Mouse (Mus musculus) embryonic facial prominence, embryonic 13.5 days (tissue): Measurements from ENCODE around the gene Snx3. TPM values are rescaled to one million over a fixed set of nuclear protein-coding genes. Genes with fewer than 3 reads are reported as not detected.
A peak's percentile ranks its signal among the peaks of the same experiment; 100 is the strongest.

ENCODE experiments used
- ATAC-seq: fragments of 200-750 bp; cut with Nextera tagmentation; 2 replicates; pipeline ENCODE4 v1.8.0; 2017; ENCODE audit warnings: low read depth; ENCODE audit not compliant: insufficient number of reproducible peaks, insufficient read depth, low FRiP score, low TSS enrichment
- H3K27ac ChIP-seq: fragments of 300-500 bp; sonication (generic); 2 replicates; pipeline ENCODE4 v1.5.1; 2015; ENCODE audit warnings: moderate library complexity, mild to moderate bottlenecking, inconsistent platforms
- H3K27me3 ChIP-seq: fragments of 300-500 bp; sonication (generic); 2 replicates; pipeline ENCODE4 v1.6.1; 2015; ENCODE audit warnings: mild to moderate bottlenecking, inconsistent platforms
- H3K36me3 ChIP-seq: fragments of 300-500 bp; sonication (generic); 2 replicates; pipeline ENCODE4 v1.6.1; 2015; ENCODE audit warnings: mild to moderate bottlenecking, inconsistent platforms
- H3K4me1 ChIP-seq: fragments of 300-500 bp; sonication (generic); 2 replicates; pipeline ENCODE4 v1.6.1; 2015; ENCODE audit warnings: inconsistent platforms
- H3K4me2 ChIP-seq: fragments of 300-500 bp; sonication (generic); 2 replicates; pipeline ENCODE4 v1.6.1; 2015; ENCODE audit warnings: moderate library complexity, mild to moderate bottlenecking, inconsistent platforms
- H3K4me3 ChIP-seq: fragments of 300-500 bp; sonication (generic); 2 replicates; pipeline ENCODE4 v1.5.1; 2015; ENCODE audit warnings: mild to moderate bottlenecking, inconsistent platforms
- H3K9ac ChIP-seq: fragments of 300-500 bp; sonication (generic); 2 replicates; pipeline ENCODE4 v1.6.1; 2015; ENCODE audit warnings: mild to moderate bottlenecking, inconsistent platforms
- H3K9me3 ChIP-seq: fragments of 300-500 bp; sonication (generic); 2 replicates; pipeline ENCODE4 v1.6.1; 2016; ENCODE audit warnings: inconsistent platforms
- WGBS: fragments of 180-500 bp; shearing (Covaris S2); methylation state at CpG from one replicate; pipeline ENCODE4 v1.1.7; 2015; ENCODE audit warnings: mixed read lengths; 5-methylcytosine and 5-hydroxymethylcytosine counted together
- polyA plus RNA-seq: library from polyadenylated mRNA; unstranded; fragments of >200 nt; fragmentation: Nextera tagmentation; extraction: Ambion mirVana; gene quantifications from 2 replicates; pipeline ENCODE4 v1.2.1, GENCODE M21; 2015

The Snx3 gene
- polyA plus RNA-seq, 1 experiment from 2014 or later: 307 TPM

DNA sequence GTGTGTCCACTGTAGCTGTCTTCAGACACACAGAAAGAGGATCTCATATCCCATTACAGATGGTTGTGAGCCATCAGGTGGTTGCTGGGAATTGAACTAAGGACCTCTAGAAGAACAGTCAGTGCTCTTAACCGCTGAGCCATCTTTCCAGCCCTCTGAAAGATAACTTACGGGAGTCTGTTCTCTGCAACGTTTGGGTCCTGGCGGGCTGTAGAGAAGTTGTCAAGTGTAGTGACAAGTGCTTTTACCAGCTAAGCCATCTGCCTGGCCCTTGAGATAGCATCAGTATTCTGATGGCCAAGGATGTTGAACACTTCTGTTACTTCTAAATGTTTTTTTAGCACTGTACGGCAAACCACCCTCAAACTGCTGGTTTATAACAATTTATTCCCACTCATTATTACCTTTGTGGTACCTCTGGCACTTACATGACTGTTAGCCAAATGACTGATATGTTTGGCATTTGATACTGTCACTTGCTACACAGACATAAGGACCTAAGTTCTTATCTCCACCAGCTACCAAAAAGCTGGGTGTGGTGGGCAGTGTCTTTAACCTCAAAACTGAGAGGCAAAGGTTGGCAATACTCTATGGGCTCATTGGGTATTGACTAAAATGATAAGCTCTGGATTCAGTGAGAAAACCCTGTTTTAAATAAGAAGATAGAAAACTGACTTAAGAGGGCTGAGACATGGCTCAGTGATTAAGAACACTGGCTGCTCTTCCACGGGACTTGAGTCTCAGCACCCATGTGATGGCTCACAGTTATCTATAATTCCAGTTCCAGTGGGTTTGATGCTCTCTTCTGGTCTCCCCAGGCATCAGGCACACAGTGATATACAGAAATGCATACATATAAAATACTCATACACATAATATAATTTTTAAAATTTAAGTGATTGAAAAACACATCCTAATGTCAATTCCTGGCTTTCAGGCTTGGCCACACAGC is 9.6 kb downstream of the Snx3 start:
- H3K9ac ChIP-seq: no peak overlapping the region
- peaks cover 22% of the 10 kb centered on the region for H3K36me3 ChIP-seq
- H3K9me3 ChIP-seq: no peaks in the 10 kb centered on the region
- no peak overlapping the region for H3K4me2 ChIP-seq
- no peak overlapping the region for H3K4me3 ChIP-seq
- H3K27me3 ChIP-seq: no peaks in the 10 kb centered on the region
- no peaks in the 10 kb centered on the region; the same call in 1 of the 2 replicates for H3K4me1 ChIP-seq
- no peak overlapping the region for H3K27ac ChIP-seq
- 93% methylated on average over 6 of the region's 6 CpGs for WGBS
- ATAC-seq: no peak

DNA sequence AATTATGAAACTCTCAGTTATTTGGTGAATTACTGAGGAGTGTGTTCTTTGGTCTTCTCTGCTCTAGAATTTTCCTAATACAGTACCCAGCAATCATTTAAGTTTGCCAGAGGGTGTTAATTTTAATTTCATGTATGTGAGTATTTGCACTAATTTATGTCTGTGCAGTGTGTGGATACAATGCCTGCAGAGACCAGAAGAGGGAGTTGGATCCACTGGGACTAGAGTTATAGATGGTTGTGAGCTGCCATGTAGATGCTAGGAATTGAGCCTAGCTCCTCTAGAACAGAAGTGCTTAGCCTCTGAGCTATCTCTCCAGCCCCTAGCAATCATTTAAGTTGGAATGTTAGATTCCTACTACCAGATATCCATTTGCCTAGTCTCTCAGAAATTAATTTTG is 12.3 kb downstream of the Snx3 start:
- no peak for ATAC-seq
- peaks cover 3% of the 10 kb centered on the region for H3K4me1 ChIP-seq
- peaks cover 8% of the 10 kb centered on the region for H3K36me3 ChIP-seq
- H3K27me3 ChIP-seq: no peaks in the 10 kb centered on the region
- no peak overlapping the region for H3K9ac ChIP-seq
- no peak overlapping the region for H3K27ac ChIP-seq
- no peaks in the 10 kb centered on the region for H3K9me3 ChIP-seq
- no peak overlapping the region for H3K4me3 ChIP-seq
- no peak overlapping the region for H3K4me2 ChIP-seq

DNA sequence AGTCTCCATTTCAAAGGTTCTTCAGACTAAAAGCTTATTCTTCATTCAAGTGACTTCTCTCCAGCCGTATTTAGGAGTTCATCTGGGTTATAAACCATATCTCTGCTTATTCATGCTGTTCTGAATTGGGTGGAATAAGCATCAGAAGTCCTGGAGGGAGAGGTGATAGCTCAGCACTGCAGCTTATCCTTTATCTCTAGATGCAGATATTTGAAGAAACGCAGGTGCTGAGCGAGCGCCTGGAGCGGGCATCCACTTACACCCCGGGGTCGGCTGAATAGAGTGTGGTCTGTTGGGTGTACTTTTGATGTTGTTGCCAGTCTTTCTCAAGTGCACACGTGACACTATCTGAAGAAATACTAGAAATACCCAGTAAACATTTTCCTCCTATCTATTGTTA is 16.5 kb downstream of the Snx3 start:
- no peak overlapping the region for H3K4me3 ChIP-seq
- H3K9ac ChIP-seq: no peak overlapping the region
- H3K27ac ChIP-seq: no peak overlapping the region
- 88% methylated on average over 8 of the region's 8 CpGs for whole genome bisulfite sequencing
- H3K9me3 ChIP-seq: no peaks in the 10 kb centered on the region
- no peak overlapping the region for H3K4me2 ChIP-seq
- no peak for ATAC-seq
- peaks cover 14% of the 10 kb centered on the region for H3K4me1 ChIP-seq
- H3K36me3 ChIP-seq: no peaks in the 10 kb centered on the region; the same call in 1 of the 2 replicates
- H3K27me3 ChIP-seq: no peaks in the 10 kb centered on the region

DNA sequence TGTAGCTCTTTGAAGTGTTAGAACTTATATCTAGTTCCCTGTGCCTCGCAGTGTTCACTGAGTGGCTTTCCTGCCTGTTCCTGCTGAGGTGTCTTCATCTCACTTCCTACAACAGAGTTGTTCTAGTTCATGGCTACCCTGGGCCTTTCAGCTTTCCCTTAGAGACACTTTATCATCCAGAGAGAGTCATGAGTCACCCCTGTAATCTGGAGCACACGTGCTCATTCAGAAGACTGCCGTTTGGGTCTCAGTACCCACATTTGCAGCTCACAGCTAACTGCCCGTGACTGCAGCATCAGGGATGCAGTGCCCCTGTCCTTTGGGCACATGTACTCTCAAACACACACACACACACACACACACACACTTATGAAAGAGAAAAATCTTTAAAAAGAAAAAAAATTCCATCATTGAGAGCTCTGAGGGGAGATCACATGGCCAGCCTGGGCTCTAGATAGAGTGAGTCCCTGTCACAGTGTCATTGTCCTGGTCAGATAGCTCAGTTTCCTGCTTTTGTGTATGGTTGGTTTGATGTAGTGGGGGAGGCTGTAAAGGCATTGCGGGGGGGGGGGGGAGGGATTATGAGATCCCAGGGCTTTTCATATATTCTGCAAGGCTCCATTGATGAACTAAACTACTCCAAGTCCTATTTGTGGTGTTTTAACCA is 19.6 kb downstream of the Snx3 start:
- H3K9me3 ChIP-seq: no peaks in the 10 kb centered on the region
- no peak overlapping the region for H3K27ac ChIP-seq
- 62% methylated on average over 5 of the region's 5 CpGs for WGBS
- no peak overlapping the region for H3K9ac ChIP-seq
- H3K4me2 ChIP-seq: no peak overlapping the region
- no peak for ATAC-seq
- no peak overlapping the region for H3K4me3 ChIP-seq
- H3K4me1 ChIP-seq: peaks cover 25% of the 10 kb centered on the region
- no peaks in the 10 kb centered on the region for H3K27me3 ChIP-seq
- H3K36me3 ChIP-seq: peaks cover 10% of the 10 kb centered on the region

DNA sequence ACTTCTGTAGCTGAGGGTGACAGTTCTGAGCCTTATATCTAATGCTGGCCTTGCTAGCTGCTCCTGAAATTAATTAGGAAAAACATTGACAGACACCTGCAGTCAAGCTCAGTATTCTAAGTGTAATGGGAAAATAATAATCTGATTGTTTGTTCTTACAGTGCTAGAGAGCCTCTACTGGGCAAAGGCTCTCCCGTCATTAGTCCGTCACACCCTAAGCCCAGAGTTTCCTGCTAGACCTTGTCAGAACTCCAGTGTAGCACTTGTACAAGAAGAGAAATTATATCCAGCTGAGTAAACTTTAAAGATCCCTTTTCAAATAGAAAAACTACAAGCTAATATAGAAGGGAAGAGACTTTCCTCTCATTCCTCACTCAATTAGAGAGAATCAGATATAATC is 21.1 kb downstream of the Snx3 start:
- Histone ChIP-seq H3K27me3 (no peaks in the 10 kb centered on the region), H3K4me2 (no peak overlapping the region), H3K4me1 (peaks cover 22% of the 10 kb centered on the region), H3K4me3 (no peak overlapping the region), H3K9ac (no peak overlapping the region), H3K27ac (no peak overlapping the region), H3K9me3 (no peaks in the 10 kb centered on the region), H3K36me3 (peaks cover 22% of the 10 kb centered on the region)
- ATAC-seq: 0 out of 2 replicates have a peak, but pooled peaks have one; percentile 23
- 41% methylated on average over 2 of the region's 2 CpGs for WGBS

DNA sequence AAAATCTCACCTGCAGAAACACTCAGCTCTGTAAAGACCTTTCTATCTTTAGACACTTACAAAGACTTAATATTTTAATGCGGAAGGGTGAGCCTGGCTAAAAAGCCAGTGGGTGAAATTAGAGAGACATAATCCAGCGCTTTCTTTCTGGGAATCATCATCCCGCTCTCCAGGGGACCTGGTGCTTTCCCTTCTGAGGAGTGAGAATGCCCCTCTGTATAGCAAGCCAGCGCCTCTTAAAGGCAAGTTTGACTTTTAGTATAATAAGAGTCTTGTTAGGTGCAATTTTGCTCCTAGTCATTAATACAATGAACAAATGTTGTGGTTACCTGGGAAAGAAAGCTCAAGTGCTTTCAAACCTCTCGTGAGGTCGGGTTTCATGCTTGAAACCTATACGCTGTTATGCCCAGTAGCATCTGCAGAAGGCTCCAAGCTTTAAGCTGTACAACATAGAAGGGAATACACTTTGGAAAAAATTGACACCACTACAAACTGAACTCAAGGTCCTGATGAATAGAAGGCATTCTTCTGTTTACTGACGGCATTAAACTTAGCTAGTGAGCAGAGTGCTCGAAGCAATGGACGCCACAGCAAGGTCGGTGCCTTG is 21.8 kb downstream of the Snx3 start:
- Histone ChIP-seq H3K4me3 (no peak overlapping the region), H3K27me3 (no peaks in the 10 kb centered on the region), H3K9ac (no peak overlapping the region), H3K4me1 (peaks cover 22% of the 10 kb centered on the region), H3K9me3 (no peaks in the 10 kb centered on the region), H3K27ac (no peak overlapping the region), H3K4me2 (no peak overlapping the region), H3K36me3 (peaks cover 29% of the 10 kb centered on the region)
- peak; percentile 53; the same call in 1 of the 2 replicates for ATAC-seq
- WGBS: 38% methylated on average over 11 of the region's 11 CpGs

DNA sequence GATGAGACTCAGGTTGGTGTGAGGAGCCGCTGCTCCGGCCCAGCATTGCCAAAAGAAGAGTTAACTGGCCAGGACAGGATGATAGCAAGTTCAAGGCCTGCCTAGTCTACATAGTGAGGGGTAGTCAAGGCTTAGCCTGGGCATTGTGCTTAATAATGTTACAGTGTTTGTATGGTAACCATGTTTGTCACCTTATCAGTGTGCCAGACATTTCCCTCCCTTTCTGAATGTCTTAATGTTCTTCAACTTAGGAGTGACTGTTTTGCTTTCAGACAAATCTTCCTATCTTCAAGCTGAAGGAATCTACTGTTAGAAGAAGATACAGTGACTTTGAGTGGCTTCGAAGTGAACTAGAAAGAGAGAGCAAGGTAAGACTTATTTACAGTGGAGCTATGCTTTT is 23.9 kb downstream of the Snx3 start:
- Histone ChIP-seq H3K4me1 (peaks cover 22% of the 10 kb centered on the region), H3K27me3 (no peaks in the 10 kb centered on the region), H3K4me2 (no peak overlapping the region), H3K9ac (no peak overlapping the region), H3K27ac (no peak overlapping the region), H3K9me3 (no peaks in the 10 kb centered on the region), H3K36me3 (peaks cover 50% of the 10 kb centered on the region), H3K4me3 (no peak overlapping the region)
- ATAC-seq: no peak
- WGBS: over 99% methylated on average over 3 of the region's 3 CpGs

DNA sequence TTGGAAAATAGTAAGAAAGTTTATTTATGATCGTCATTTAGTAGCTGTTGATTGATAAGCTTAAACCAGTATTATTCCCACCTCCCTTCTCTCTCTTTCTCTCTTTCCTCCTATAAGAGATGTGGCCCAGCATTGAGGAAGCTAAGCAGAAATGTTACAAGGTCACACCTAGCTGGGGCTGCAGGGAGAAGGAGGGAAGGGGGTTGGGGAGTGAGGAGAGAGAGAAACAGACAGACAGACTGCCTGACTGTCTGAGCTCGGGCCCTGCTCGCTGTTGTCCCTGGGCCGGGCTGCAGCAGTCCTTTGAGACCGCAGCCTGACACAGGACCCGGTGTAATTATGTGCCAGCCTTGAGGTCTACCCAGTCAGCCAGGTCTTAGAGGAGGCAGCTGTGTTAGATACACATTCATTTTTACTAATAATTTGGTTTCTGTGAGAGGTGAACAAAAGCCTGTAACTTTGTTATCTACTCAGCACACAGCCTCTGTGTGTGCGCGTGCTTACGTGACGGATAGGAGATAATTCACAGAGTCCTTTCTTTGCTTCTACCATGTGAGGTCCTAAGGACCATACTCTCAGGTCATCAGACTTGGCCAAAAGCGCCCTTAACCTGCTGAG is 32.1 kb downstream of the Snx3 start:
- Histone ChIP-seq H3K36me3 (peaks cover 69% of the 10 kb centered on the region), H3K27ac (no peak overlapping the region), H3K4me1 (no peaks in the 10 kb centered on the region)

DNA sequence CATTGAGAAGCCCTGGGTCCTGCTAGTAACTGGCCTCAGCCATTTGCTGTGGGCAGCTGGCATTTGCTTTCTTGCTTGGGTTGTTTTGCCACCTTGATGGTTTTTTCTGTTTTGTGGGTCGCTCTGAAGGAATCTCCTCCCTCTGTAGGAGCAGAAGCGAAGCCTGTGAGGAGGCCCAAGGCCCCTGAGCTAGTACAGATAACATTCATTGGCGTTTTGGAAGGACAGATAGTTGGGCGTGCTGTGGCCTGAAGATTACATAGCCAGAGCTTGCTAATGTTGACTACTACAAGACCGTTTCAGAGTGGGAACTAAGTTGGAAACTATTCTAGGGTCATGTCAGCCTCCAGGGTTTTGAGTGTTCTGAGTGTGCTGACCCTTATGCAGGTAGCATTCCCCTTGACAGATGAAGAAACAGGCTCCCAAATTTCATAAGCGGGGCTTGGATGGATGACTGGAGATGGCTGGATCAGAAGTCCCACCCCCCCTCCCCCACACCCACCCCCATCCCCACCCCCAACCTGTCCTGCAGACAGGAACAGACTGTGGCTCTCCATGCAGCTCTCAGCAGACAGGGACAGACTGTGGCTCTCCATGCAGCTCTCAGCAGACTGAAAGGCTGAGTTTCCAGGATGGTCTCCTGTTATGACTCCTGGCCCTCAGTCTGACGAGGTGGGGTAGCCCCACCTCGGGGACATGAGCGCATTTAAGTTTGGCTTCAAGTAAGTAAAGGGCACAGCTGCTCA is 35.9 kb downstream of the Snx3 start:
- Histone ChIP-seq H3K9me3 (no peaks in the 10 kb centered on the region), H3K4me3 (no peak overlapping the region), H3K27ac (no peak overlapping the region), H3K9ac (no peak overlapping the region), H3K4me2 (no peak overlapping the region), H3K27me3 (no peaks in the 10 kb centered on the region), H3K36me3 (peaks cover 40% of the 10 kb centered on the region), H3K4me1 (0 out of 2 replicates have a peak, but pooled peaks cover 3% of the 10 kb centered on the region)
- 78% methylated on average over 9 of the region's 9 CpGs for WGBS
- ATAC-seq: no peak

More for the DNA sequence above, 32.1 kb downstream of the Snx3 start:
- 88% methylated on average over 11 of the region's 11 CpGs for WGBS
- ATAC-seq: no peak
- Histone ChIP-seq H3K4me2 (no peak overlapping the region), H3K27me3 (no peaks in the 10 kb centered on the region), H3K9me3 (no peaks in the 10 kb centered on the region), H3K9ac (no peak overlapping the region), H3K4me3 (no peak overlapping the region)

DNA sequence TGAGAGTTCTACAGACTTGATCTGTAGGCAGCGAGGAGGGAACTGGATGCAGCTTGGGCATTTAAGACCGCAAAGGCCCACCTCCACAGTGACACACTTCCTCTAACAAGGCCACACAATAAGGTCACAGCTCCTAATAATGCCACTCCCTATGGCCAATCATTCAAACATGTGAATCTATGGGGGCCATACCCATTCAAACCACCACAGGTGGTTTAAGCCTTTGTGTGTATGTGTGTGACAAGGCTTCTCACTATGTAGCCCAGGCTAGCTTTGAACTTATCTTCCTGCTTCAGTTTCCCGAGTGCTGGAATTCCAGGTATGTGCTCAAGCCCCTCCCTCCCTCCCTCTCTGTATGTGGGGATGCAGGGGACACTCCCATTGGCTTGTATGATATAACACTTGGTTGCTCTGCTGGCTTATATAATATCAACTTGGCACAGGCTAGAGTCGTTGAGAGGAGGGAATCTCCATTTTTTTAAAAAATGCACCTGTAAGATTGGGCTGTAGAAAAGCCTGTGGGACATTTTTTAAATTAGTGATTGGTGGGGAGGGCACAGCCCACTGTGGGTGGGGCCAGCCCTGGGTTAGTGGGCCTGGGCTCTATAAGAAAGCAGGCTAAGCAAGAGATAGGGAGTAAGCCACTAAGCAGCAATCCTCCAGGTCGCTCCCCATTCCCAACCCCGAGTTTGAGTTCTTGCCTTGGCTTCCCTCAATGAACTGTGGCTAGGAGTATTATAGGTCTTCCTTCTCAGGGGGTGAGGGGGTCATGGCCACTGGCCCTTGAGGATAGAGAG is 44.1 kb downstream of the Snx3 start:
- no peak for ATAC-seq
- H3K27ac ChIP-seq: no peak overlapping the region
- no peak overlapping the region for H3K9ac ChIP-seq
- H3K4me3 ChIP-seq: no peak overlapping the region
- H3K9me3 ChIP-seq: no peaks in the 10 kb centered on the region
- no peaks in the 10 kb centered on the region for H3K36me3 ChIP-seq
- H3K4me2 ChIP-seq: no peak overlapping the region
- 78% methylated on average over 6 of the region's 6 CpGs for WGBS
- H3K27me3 ChIP-seq: no peaks in the 10 kb centered on the region
- H3K4me1 ChIP-seq: no peaks in the 10 kb centered on the region
